Mouse (Mus musculus) spleen, adult 18-20 months (tissue): ENCODE measurements at regions not wholly inside any gene's neighbourhood (a gene's known extent, or its start where the extent isn't known, plus 50 kb on each side); places are given as distances from the start of the nearest gene placed in this dataset.

Experiments
- DNase-seq, 2 experiments: peaks; one replicate each; pipeline ENCODE4 v3.0.0; 2022; ENCODE audit warnings: mixed read lengths in 2 of 2

DNA sequence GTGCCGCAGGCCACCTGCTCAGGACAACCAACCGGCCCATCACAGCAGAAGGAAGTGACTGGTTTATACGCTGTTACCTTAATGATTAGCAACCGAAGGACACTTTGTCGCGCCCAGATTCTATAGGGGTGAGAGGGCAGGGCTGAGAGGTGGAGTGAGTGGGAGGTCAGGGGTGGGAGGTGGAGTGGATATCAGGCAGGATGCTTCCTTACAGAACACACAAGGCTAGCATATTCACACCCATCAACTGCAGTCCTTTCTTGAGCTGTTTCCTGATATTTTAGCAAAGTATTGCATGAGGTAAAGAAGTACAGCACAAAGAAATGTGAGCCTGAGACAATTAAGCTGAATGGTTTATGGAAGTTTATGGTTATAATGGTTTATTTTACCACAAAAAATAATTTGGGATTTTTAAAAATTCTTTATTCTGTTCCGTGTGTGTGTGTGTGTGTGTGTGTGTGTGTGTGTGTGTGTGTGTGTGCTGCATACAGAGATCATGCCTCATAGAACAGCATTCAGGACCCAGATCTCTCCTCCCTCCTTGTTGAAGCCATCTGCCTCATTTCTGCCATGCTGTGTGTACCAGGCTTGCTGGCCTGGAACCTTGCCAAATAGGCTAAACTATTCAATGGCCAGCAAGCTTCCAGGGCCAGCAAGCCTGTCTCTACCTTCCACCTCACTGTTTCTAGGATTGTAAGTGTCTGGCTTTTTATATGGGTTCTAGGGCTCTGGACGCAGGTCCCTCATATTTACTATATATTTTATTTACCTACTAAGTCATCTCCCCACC lies 190.5 kb downstream of the Prkcq start:
- DNase-seq: no peak

GRCm38 (mm10) chr2:11359280-11359679 lies 187.4 kb downstream of the Prkcq start:
- no peak for DNase-seq

DNA sequence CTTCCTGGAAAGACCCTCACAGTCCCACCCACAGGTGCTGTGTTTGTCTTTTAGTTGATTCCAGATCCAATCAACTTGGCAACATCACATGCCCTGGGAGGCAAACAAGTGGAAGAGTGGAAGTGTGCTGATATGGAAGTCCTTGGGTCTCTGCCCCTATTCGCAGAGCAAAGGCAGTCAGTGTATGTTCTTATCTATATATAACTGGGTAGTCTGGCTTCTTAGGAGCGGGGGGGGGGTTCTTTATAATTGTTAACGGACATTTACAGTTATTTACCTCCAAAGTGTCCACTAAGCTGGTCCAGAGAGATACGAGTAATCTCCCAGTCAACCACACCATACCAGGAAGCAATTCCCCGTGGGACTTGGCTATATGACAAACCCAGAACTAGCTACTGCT lies 184.8 kb downstream of the Prkcq start:
- DNase-seq: no peak

DNA sequence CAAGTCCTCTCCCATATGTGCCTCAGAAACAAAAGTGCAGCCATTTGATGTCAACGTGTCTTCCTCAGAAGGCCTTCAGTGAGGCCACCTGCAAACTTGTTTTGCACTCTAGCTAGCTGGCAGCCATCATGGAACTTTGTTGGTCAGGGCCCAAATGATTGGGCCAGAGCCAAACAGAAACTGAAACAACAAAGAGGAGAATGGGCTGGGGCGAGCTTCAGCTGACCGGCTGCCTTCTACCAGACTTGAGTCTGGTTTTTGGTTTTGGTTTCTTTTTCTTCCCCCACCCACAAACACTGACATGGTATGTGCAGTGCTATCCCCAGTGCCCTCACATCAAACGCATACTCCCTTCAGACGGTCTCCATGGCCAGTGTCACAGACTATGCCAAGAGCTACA lies 183.7 kb downstream of the Prkcq start:
- DNase-seq: no peak
